Mouse (Mus musculus) liver, embryonic 14.5 days (tissue): ENCODE measurements around the gene Ldlr. TPM values are rescaled to one million over a fixed set of nuclear protein-coding genes. Genes with fewer than 3 reads are reported as not detected.

Experiments used
- ATAC-seq: fragments of 200-750 bp; cut with Nextera tagmentation; 2 replicates; pipeline ENCODE4 v1.8.0; 2017; ENCODE audit warnings: moderate number of reproducible peaks, mild to moderate bottlenecking, moderate library complexity; ENCODE audit not compliant: insufficient read depth
- DNase-seq, 3 experiments: peaks; one replicate each; pipeline ENCODE4 v3.0.0-alpha.2; 2012 to 2013; ENCODE audit warnings: low read depth in 3 of 3, low spot score in 3 of 3
- H3K27ac ChIP-seq: fragments of 300-500 bp; sonication (generic); 2 replicates; pipeline ENCODE4 v1.5.1; 2014; ENCODE audit warnings: moderate library complexity, mild to moderate bottlenecking, control low read depth, inconsistent platforms
- H3K27me3 ChIP-seq: fragments of 300-500 bp; sonication (generic); 2 replicates; pipeline ENCODE4 v1.6.1; 2014; ENCODE audit warnings: mild to moderate bottlenecking, low read length, moderate library complexity; ENCODE audit not compliant: control insufficient read depth, insufficient read depth
- H3K36me3 ChIP-seq: fragments of 300-500 bp; sonication (generic); replicated peaks from 2 replicates; pipeline ENCODE4 v1.6.1; 2014; ENCODE audit warnings: low read depth; ENCODE audit not compliant: control insufficient read depth, insufficient read depth
- H3K4me1 ChIP-seq, 2 experiments: fragments of 200-500 bp in 1 of 2; fragments of 300-500 bp in 1 of 2; sonication (generic) in 1 of 2; replicated peaks; 2 replicates each; pipeline ENCODE4 v1.6.1; 2012 to 2014; ENCODE audit warnings: antibody characterized with exemption in 1 of 2, inconsistent platforms in 1 of 2, low read length in 1 of 2; ENCODE audit not compliant: control insufficient read depth in 2 of 2, insufficient read depth in 2 of 2
- H3K4me2 ChIP-seq: fragments of 300-500 bp; sonication (generic); 2 replicates; pipeline ENCODE4 v1.6.1; 2014; ENCODE audit warnings: low read depth, mild to moderate bottlenecking, control low read depth, moderate library complexity
- H3K4me3 ChIP-seq, 2 experiments: fragments of 200-500 bp in 1 of 2; fragments of 300-500 bp in 1 of 2; sonication (generic) in 1 of 2; 2 replicates each; pipeline ENCODE4 v1.5.1; 2012 to 2014; ENCODE audit warnings: low read depth in 2 of 2, low read length in 2 of 2, mild to moderate bottlenecking in 2 of 2, control low read depth in 1 of 2, inconsistent platforms in 1 of 2, moderate library complexity in 1 of 2; ENCODE audit not compliant: insufficient read depth in 1 of 2
- H3K9ac ChIP-seq: fragments of 300-500 bp; sonication (generic); replicated peaks from 2 replicates; pipeline ENCODE4 v1.6.1; 2014; ENCODE audit warnings: mild to moderate bottlenecking, control low read depth, moderate library complexity
- H3K9me3 ChIP-seq: fragments of 300-500 bp; sonication (generic); 2 replicates; pipeline ENCODE4 v1.6.1; 2016; ENCODE audit warnings: low read length, mixed read lengths; ENCODE audit not compliant: control insufficient read depth
- CTCF ChIP-seq: IDR thresholded peaks from 2 replicates; pipeline ENCODE4 v1.5.1; 2016; ENCODE audit warnings: antibody characterized with exemption, low read depth, control low read depth
- EP300 ChIP-seq: IDR thresholded peaks from 2 replicates; pipeline ENCODE4 v1.6.1; 2016; ENCODE audit warnings: antibody characterized with exemption, low read depth
- WGBS: fragments of 180-500 bp; shearing (Covaris S2); extraction: QIAGEN DNeasy Blood & Tissue Kit; methylation state at CpG from one replicate; pipeline ENCODE4 v1.1.7; 2014; ENCODE audit not compliant: insufficient replicate concordance; 5-methylcytosine and 5-hydroxymethylcytosine counted together
- polyA plus RNA-seq, 2 experiments: library from polyadenylated mRNA; depleted of rRNA in 1 of 2; stranded (reverse) in 1 of 2; unstranded in 1 of 2; fragments of >200 nt; fragmentation: Nextera tagmentation in 1 of 2; extraction: Ambion mirVana in 1 of 2; gene quantifications; 2 replicates each; pipeline versions ENCODE4 v1.2.1 to v1.2.3; 2012 to 2014

The Ldlr gene
- polyA plus RNA-seq, 2 experiments: 5.9 to 12.6 TPM

- WGBS: 68% methylated on average over 10 of the region's 10 CpGs
- H3K27me3 ChIP-seq: no peaks in the 10 kb centered on the region
- no peak for DNase-seq
- peaks cover 9% of the 10 kb centered on the region for H3K36me3 ChIP-seq
- TF ChIP-seq EP300: no peak
- TF ChIP-seq CTCF: no peak
- H3K4me3 ChIP-seq: no peak overlapping the region
- ATAC-seq: no peak
- H3K27ac ChIP-seq: no peak overlapping the region
- H3K9ac ChIP-seq: no peak overlapping the region
- no peak overlapping the region for H3K4me2 ChIP-seq
- H3K9me3 ChIP-seq: no peaks in the 10 kb centered on the region
- peaks cover 14 to 27% of the 10 kb centered on the region in 2 experiments for H3K4me1 ChIP-seq
Observed at GRCm38 (mm10) chr9:21728261-21728832, 5.1 kb downstream of the Ldlr start.

GRCm38 (mm10) chr9:21729264-21729663 is 6.0 kb downstream of the Ldlr start:
- Histone ChIP-seq H3K36me3 (peaks cover 18% of the 10 kb centered on the region), H3K9ac (no peak overlapping the region), H3K4me3 (no peak overlapping the region), H3K27me3 (no peaks in the 10 kb centered on the region), H3K4me2 (no peak overlapping the region), H3K4me1 (peaks cover 14 to 27% of the 10 kb centered on the region in 2 experiments), H3K27ac (no peak overlapping the region), H3K9me3 (no peaks in the 10 kb centered on the region)
- no peak for TF ChIP-seq EP300
- no peak for TF ChIP-seq CTCF
- no peak for DNase-seq
- WGBS: 66% methylated on average over 7 of the region's 7 CpGs
- ATAC-seq: no peak

GRCm38 (mm10) chr9:21732288-21732687 is 9.0 kb downstream of the Ldlr start:
- H3K4me3 ChIP-seq: no peak overlapping the region
- no peak for ATAC-seq
- H3K4me2 ChIP-seq: no peak overlapping the region
- peaks cover 27% of the 10 kb centered on the region for H3K36me3 ChIP-seq
- no peak for TF ChIP-seq CTCF
- no peak for TF ChIP-seq EP300
- H3K9me3 ChIP-seq: no peaks in the 10 kb centered on the region
- DNase-seq: no peak
- no peaks in the 10 kb centered on the region for H3K27me3 ChIP-seq
- peaks cover 0 to 6% of the 10 kb centered on the region in 2 experiments; a peak in 2 of 4 replicates for H3K4me1 ChIP-seq
- WGBS: 82% methylated on average over 9 of the region's 9 CpGs
- H3K9ac ChIP-seq: no peak overlapping the region
- no peak overlapping the region for H3K27ac ChIP-seq

GRCm38 (mm10) chr9:21733446-21733845 is 10.2 kb downstream of the Ldlr start:
- no peak for DNase-seq
- Histone ChIP-seq H3K4me3 (no peak overlapping the region), H3K9ac (no peak overlapping the region), H3K27ac (no peak overlapping the region), H3K27me3 (no peaks in the 10 kb centered on the region), H3K4me2 (no peak overlapping the region), H3K4me1 (peaks cover 0 to 6% of the 10 kb centered on the region in 2 experiments; a peak in 2 of 4 replicates), H3K9me3 (no peaks in the 10 kb centered on the region), H3K36me3 (peaks cover 32% of the 10 kb centered on the region)
- ATAC-seq: no peak
- TF ChIP-seq EP300: no peak
- TF ChIP-seq CTCF: no peak
- 82% methylated on average over 17 of the region's 17 CpGs for WGBS

GRCm38 (mm10) chr9:21733989-21734388 is 10.7 kb downstream of the Ldlr start:
- no peak overlapping the region for H3K4me3 ChIP-seq
- H3K36me3 ChIP-seq: peaks cover 37% of the 10 kb centered on the region
- no peak overlapping the region for H3K4me2 ChIP-seq
- no peaks in the 10 kb centered on the region for H3K27me3 ChIP-seq
- no peak overlapping the region for H3K9ac ChIP-seq
- ATAC-seq (no peak), DNase-seq (no peak)
- TF ChIP-seq EP300 (no peak), CTCF (no peak)
- H3K4me1 ChIP-seq: peaks cover 0 to 3% of the 10 kb centered on the region in 2 experiments; a peak in 1 of 4 replicates
- WGBS: 81% methylated on average over 7 of the region's 7 CpGs
- no peaks in the 10 kb centered on the region for H3K9me3 ChIP-seq
- no peak overlapping the region for H3K27ac ChIP-seq
